Mouse (Mus musculus) lung, postnatal 4 days (tissue): ENCODE data around the gene Foxp1.

Experiments
- DNase-seq, 2 experiments: peaks; one replicate each; pipeline ENCODE4 v3.0.0; 2021

Foxp1 gene

DNA sequence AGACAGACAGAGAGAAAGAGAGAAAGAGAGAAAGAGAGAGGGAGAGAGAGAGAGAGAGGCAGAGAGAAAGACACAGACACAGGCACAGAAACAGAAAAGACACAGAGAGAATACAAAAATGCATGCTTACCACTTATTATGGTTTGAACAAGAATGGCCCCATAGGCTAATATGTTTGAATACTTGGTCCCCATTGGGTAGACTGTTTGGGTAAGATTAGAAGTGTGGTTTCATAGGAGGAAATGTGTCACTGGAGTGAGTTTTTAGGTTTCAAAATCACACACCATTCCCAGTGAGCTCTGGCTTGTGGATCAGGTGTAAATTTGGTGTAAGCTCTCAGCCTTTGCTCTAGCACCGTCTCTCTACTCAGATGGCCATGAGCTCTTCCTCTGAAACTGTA, 644.3 kb downstream of the Foxp1 start:
- DNase-seq, result no peak

DNA sequence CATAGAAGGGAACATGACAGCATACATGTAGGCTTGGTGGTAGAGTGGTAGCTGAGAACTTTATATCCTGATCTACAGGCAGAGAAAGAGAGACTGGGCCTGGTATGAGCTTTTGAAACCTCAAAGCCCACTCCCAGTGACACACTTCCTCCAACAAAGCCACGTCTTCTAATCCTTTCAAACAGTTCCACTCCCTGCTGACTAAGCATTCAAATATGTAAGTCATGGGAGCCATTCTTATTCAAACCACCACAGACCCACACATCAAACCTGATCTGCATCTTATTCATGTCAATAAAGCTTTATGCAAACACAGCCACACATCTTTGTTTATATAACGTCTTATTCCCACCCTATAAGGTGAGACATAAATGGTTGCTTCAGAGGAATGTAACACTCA, 646.1 kb downstream of the Foxp1 start:
- DNase-seq, result no peak
